Mouse (Mus musculus) midbrain, embryonic 14.5 days (tissue): ENCODE measurements around the gene Lgalsl. TPM values are rescaled to one million over a fixed set of nuclear protein-coding genes. Genes with fewer than 3 reads are reported as not detected.
A peak's percentile ranks its signal among the peaks of the same experiment; 100 is the strongest.

Experiments used
- ATAC-seq: fragments of 200-750 bp; cut with Nextera tagmentation; 2 replicates; pipeline ENCODE4 v1.8.0; 2017; ENCODE audit warnings: moderate number of reproducible peaks, moderate library complexity; ENCODE audit not compliant: low FRiP score, low TSS enrichment
- DNase-seq: peaks from one replicate; pipeline ENCODE4 v3.0.0-alpha.2; 2015
- H3K27ac ChIP-seq: fragments of 300-500 bp; sonication (generic); replicated peaks from 2 replicates; pipeline ENCODE4 v1.5.1; 2014; ENCODE audit warnings: mild to moderate bottlenecking, low read depth, low read length, moderate library complexity
- H3K27me3 ChIP-seq: fragments of 300-500 bp; sonication (generic); 2 replicates; pipeline ENCODE4 v1.6.1; 2014; ENCODE audit warnings: low read length, control low read depth, mixed read lengths; ENCODE audit not compliant: control insufficient read depth, insufficient read depth
- H3K36me3 ChIP-seq: fragments of 300-500 bp; sonication (generic); 2 replicates; pipeline ENCODE4 v1.6.1; 2014; ENCODE audit warnings: low read length, control low read depth; ENCODE audit not compliant: control insufficient read depth, insufficient read depth
- H3K4me1 ChIP-seq: fragments of 300-500 bp; sonication (generic); 2 replicates; pipeline ENCODE4 v1.6.1; 2014; ENCODE audit warnings: mild to moderate bottlenecking, antibody characterized with exemption, low read length, control low read depth; ENCODE audit not compliant: control insufficient read depth, insufficient read depth
- H3K4me2 ChIP-seq: fragments of 300-500 bp; sonication (generic); 2 replicates; pipeline ENCODE4 v1.6.1; 2014; ENCODE audit warnings: mild to moderate bottlenecking, low read length, moderate library complexity
- H3K4me3 ChIP-seq: fragments of 300-500 bp; sonication (generic); replicated peaks from 2 replicates; pipeline ENCODE4 v1.5.1; 2014; ENCODE audit warnings: low read depth, low read length
- H3K9ac ChIP-seq: fragments of 300-500 bp; sonication (generic); replicated peaks from 2 replicates; pipeline ENCODE4 v1.6.1; 2014; ENCODE audit warnings: mild to moderate bottlenecking, low read length, moderate library complexity
- H3K9me3 ChIP-seq: fragments of 300-500 bp; sonication (generic); 2 replicates; pipeline ENCODE4 v1.6.1; 2016; ENCODE audit warnings: low read length, control low read depth, mixed read lengths; ENCODE audit not compliant: control insufficient read depth
- WGBS: fragments of 180-500 bp; shearing (Covaris S2); extraction: QIAGEN DNeasy Blood & Tissue Kit; methylation state at CpG from one replicate; pipeline ENCODE4 v1.1.7; 2014; 5-methylcytosine and 5-hydroxymethylcytosine counted together
- polyA plus RNA-seq: library from polyadenylated mRNA; unstranded; fragments of >200 nt; fragmentation: Nextera tagmentation; extraction: Ambion mirVana; gene quantifications from 2 replicates; pipeline ENCODE4 v1.2.1, GENCODE M21; 2014

Gene Lgalsl
- polyA plus RNA-seq, 1 experiment from 2014 or later = 72.9 TPM

DNA sequence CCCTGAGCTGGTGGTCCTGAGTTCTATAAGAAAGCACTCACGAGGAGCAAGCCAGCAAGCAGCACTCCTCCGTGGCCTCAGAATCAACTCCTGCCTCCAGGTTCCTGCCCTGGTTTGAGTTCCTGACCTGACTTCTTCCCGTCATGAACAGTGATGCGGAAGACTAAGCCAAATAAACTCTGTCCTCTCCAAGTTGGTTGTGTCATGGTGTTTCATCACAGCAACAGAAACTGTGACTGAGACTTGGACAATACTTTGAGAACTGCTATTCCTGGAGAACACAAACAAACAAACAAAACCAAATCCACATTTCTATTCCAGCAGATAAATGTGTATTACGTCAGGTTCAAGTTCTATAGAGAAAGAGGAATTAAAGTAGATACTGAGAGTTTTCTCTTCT lies 31.2 kb upstream of the Lgalsl start:
- DNase-seq (no peak), ATAC-seq (no peak)
- no peak overlapping the region for H3K27ac ChIP-seq
- no peak overlapping the region for H3K4me3 ChIP-seq
- WGBS = 84% methylated on average over 5 of the region's 5 CpGs
- no peaks in the 10 kb centered on the region for H3K27me3 ChIP-seq
- no peaks in the 10 kb centered on the region for H3K36me3 ChIP-seq
- no peak overlapping the region for H3K4me2 ChIP-seq
- no peak overlapping the region for H3K9ac ChIP-seq
- H3K4me1 ChIP-seq = 0 out of 2 replicates have a peak, but pooled peaks cover 1% of the 10 kb centered on the region
- no peaks in the 10 kb centered on the region for H3K9me3 ChIP-seq

DNA sequence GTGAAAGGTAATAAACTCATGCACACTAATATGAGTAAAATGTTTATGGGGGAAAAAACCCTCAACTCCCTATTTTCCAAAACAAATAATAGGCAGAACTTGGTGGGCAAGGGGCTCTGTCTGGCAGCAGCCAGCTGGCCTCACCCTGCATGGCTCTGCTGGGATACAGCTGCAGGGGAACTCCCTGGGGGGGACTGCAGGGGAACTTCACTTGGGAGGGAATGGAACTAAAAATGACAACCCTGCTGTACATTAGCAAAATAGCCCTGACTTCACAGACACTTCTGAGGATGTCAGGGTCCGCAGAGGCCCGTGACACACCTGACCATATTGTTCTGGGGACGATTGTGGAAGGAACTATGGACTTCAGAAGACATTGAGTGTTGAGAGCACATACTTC lies 29.5 kb upstream of the Lgalsl start:
- ATAC-seq = no peak
- Histone ChIP-seq H3K36me3 (no peaks in the 10 kb centered on the region), H3K4me2 (no peak overlapping the region), H3K4me1 (peaks cover 14% of the 10 kb centered on the region), H3K9ac (no peak overlapping the region), H3K27me3 (no peaks in the 10 kb centered on the region), H3K27ac (no peak overlapping the region), H3K9me3 (no peaks in the 10 kb centered on the region), H3K4me3 (no peak overlapping the region)
- WGBS = 86% methylated on average over 3 of the region's 3 CpGs
- no peak for DNase-seq

DNA sequence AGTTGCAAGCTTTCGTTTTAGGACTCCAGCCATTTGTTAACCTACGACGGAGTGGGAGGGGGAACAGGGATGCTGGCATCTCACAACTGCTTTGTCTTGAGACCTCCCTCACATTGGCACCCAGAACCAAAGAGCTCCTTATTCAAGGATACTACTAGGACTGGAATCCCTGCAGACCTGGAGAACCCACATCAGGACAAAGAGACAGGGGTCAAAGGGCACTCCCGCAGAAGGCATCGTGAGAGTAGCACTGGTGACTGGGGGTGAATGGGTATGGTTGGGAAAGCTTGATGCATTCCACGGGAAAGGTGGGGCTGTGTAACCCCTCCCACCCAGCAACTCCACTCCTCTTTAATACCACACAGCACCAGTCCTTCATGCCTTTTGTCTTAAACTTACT lies 29.0 kb upstream of the Lgalsl start:
- H3K4me1 ChIP-seq = peaks cover 17% of the 10 kb centered on the region
- no peaks in the 10 kb centered on the region for H3K9me3 ChIP-seq
- no peak overlapping the region for H3K9ac ChIP-seq
- ATAC-seq (no peak), DNase-seq (no peak)
- WGBS = 51% methylated on average over 6 of the region's 6 CpGs
- no peaks in the 10 kb centered on the region for H3K36me3 ChIP-seq
- H3K27me3 ChIP-seq = no peaks in the 10 kb centered on the region
- H3K4me2 ChIP-seq = no peak overlapping the region
- no peak overlapping the region for H3K4me3 ChIP-seq
- no peak overlapping the region for H3K27ac ChIP-seq

DNA sequence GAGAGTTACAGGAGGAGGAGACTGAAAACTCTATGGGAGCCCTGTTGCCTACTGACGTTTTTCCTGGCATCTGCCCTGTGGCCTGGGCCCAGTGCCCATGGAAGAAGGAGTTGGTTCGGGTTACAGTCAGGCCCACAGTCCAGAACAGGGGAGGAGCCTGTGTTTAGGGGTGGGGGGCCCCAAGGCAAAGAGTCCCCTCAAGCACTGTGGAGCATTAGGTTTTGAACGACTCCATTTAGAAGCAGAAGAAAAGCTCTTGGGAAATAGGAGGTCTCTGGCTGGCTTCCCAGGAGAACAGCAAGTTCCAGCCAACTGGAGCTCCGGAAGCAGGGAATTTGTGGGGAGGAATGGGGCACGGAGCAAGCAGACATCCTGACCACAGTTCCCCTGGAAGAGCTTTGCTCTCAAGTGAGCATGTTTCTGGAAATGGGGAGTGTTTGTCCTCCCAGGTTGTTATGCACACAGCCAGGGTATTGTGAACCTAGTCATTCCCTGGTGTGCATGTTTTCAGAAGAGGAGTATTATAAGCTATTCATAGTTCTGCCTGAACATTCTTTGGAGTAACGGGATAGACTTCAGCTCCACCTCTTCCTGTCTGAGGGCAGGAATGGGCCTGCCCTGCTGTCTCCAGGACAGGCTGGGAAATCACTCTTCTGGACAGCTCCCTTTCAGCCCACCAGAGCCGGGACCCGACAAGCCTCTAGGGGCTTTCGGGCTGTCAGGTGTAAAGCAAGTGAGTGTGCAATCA lies 28.2 kb upstream of the Lgalsl start:
- 0 out of 2 replicates have a peak overlapping the region, but pooled peaks have one; percentile 21 for H3K27ac ChIP-seq
- WGBS = 20% methylated on average over 9 of the region's 9 CpGs
- no peaks in the 10 kb centered on the region for H3K27me3 ChIP-seq
- H3K4me3 ChIP-seq = no peak overlapping the region
- H3K9ac ChIP-seq = no peak overlapping the region
- H3K9me3 ChIP-seq = no peaks in the 10 kb centered on the region
- H3K4me2 ChIP-seq = no peak overlapping the region
- DNase-seq = peak; percentile 67
- no peaks in the 10 kb centered on the region for H3K36me3 ChIP-seq
- peaks cover 17% of the 10 kb centered on the region for H3K4me1 ChIP-seq
- peak; percentile 70 for ATAC-seq

DNA sequence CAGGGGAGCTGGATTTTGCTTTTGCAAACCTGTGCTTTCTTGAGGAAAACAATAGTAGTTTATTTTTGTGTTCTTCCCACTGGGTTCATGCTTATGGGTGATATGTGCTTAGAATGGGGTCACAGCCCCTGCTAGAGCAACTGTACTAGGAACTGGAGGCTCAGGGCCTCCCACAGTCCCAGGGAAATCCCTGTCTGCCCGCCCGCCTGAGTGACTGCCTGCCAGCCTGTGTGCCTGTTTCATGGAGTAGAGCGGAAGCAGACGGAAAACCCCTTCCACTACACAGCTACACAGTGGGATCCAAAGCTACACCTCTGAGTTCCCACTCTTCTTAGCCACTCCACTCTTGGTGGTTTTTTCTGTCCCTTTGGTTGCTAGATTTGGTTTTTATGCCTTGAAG lies 27.1 kb upstream of the Lgalsl start:
- no peak for ATAC-seq
- DNase-seq = no peak
- no peak overlapping the region for H3K9ac ChIP-seq
- H3K27ac ChIP-seq = no peak overlapping the region
- 88% methylated on average over 4 of the region's 4 CpGs for WGBS
- peaks cover 26% of the 10 kb centered on the region for H3K4me1 ChIP-seq
- H3K27me3 ChIP-seq = no peaks in the 10 kb centered on the region
- no peak overlapping the region for H3K4me2 ChIP-seq
- H3K36me3 ChIP-seq = no peaks in the 10 kb centered on the region
- H3K9me3 ChIP-seq = no peaks in the 10 kb centered on the region
- H3K4me3 ChIP-seq = no peak overlapping the region

DNA sequence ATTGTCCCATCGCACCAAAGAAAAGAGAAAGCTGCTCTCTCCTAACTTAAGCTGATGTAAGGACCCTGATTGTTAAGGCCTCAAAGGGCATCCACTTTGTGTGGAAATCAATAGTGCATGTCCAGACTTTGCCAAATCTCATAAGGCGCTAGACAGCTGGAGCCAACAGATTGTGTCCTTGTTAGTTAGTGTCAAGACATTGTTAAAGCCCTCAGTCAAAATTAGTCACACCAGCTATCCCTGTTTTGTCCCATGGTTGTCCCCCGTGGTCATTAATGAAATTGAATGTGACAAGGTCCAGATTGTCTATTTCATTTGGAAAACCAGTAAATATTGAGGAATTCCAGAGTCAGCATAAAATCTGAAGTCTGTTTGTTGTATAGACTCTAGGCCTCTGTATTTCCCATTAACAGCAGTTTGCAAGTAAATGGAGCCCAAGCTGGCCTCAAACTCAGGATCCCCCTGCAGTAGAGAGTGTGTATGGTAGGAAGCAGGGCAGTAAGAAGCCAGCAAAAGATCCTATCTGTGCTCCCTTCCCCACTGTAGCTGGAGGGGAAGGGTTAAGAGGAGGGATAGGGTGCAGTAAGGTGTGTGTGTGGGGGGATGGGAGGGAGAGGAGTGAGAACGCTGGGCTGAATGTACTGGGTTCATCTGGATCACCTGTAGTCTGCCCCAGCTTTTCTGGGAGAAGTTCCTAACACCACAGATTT lies 23.3 kb upstream of the Lgalsl start:
- peak; percentile 57; the same call in 1 of the 2 replicates for ATAC-seq
- peak; percentile 66 for DNase-seq
- Histone ChIP-seq H3K27ac (no peak overlapping the region), H3K27me3 (no peaks in the 10 kb centered on the region), H3K4me2 (no peak overlapping the region), H3K4me1 (peaks cover 26% of the 10 kb centered on the region), H3K9ac (no peak overlapping the region), H3K9me3 (no peaks in the 10 kb centered on the region), H3K36me3 (no peaks in the 10 kb centered on the region), H3K4me3 (no peak overlapping the region)
- 8% methylated on average over 4 of the region's 4 CpGs for WGBS

DNA sequence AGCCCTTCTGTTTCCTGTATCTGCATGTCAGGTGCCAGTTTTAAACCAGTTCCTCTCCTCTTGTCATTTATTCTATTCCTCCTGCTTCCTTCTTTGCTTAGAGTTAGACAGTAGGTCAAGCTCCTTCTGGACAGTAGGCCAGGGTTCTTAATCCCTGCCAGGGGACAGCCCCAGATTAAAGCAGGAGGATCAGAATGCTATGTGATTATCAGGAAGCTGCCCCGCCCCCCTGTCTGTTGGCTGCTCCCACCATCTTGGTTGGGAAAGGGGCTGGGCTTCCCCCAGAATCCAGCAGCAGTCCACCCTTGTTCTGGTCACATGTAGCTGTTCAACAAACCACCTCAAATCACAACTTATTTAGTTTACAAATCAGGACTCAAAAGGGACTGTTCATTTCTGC lies 19.3 kb upstream of the Lgalsl start:
- no peaks in the 10 kb centered on the region for H3K27me3 ChIP-seq
- H3K4me2 ChIP-seq = no peak overlapping the region
- H3K4me3 ChIP-seq = no peak overlapping the region
- no peak overlapping the region for H3K9ac ChIP-seq
- peaks cover 10% of the 10 kb centered on the region for H3K4me1 ChIP-seq
- ATAC-seq = no peak
- no peaks in the 10 kb centered on the region for H3K36me3 ChIP-seq
- no peaks in the 10 kb centered on the region for H3K9me3 ChIP-seq
- H3K27ac ChIP-seq = no peak overlapping the region
- DNase-seq = no peak
- WGBS = 81% methylated on average over 1 of the region's 1 CpGs

DNA sequence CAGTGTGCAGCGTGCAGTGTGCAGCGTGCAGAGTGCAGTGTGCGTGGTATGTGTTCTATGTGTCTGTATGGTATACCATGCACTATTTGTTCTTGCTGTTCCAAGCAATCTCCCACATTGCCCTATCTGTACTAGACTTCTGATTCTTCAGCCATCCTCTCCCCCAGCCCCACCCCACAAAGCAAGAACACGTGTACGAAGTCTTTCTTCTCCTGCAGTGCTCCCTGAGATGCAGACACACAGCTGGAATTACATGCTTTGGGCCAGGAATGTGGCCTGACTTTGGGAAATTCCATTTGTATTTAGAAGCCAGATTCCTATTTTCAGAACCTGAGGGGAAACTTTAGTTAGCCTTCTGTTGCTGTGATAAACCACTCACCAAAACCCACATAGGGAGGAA lies 18.5 kb upstream of the Lgalsl start:
- no peak overlapping the region for H3K4me3 ChIP-seq
- no peak for ATAC-seq
- H3K4me2 ChIP-seq = no peak overlapping the region
- DNase-seq = no peak
- no peaks in the 10 kb centered on the region for H3K27me3 ChIP-seq
- H3K36me3 ChIP-seq = no peaks in the 10 kb centered on the region
- 77% methylated on average over 5 of the region's 5 CpGs for WGBS
- H3K9ac ChIP-seq = no peak overlapping the region
- H3K4me1 ChIP-seq = peaks cover 9% of the 10 kb centered on the region; the same call in 1 of the 2 replicates
- H3K27ac ChIP-seq = no peak overlapping the region
- no peaks in the 10 kb centered on the region for H3K9me3 ChIP-seq

DNA sequence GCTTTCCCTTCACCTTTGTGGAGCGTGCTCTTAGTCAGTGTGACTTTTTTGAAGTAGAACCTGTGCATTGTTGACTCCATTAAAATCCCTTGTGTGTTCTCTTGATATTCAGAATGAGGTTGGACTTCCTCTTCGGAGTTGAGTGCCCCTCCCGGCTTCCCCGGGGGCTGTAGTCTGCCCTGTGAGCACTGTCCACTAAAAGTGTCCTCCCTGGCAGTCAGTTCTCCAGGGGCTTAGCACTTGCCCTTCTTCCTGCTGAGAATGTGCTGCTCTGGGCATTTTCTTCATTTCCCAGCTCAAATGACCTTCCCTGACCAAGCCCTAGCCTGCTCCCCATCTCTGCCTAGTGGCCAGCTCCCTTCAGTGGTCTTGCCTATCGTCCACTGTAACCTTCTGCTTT lies 6.5 kb upstream of the Lgalsl start:
- no peaks in the 10 kb centered on the region for H3K36me3 ChIP-seq
- H3K27ac ChIP-seq = no peak overlapping the region
- DNase-seq (no peak), ATAC-seq (no peak)
- H3K4me3 ChIP-seq = no peak overlapping the region
- no peaks in the 10 kb centered on the region for H3K4me1 ChIP-seq
- H3K27me3 ChIP-seq = peaks cover 8% of the 10 kb centered on the region; the same call in 1 of the 2 replicates
- no peaks in the 10 kb centered on the region for H3K9me3 ChIP-seq
- no peak overlapping the region for H3K4me2 ChIP-seq
- H3K9ac ChIP-seq = no peak overlapping the region
- 90% methylated on average over 5 of the region's 5 CpGs for WGBS
